Mouse (Mus musculus): ENCODE measurements around the gene Man2b1. TPM values are rescaled to one million over a fixed set of nuclear protein-coding genes. Genes with fewer than 3 reads are reported as not detected.

Man2b1 gene
- polyA plus RNA-seq, 2 experiments = 34.2 to 46.7 TPM

DNA sequence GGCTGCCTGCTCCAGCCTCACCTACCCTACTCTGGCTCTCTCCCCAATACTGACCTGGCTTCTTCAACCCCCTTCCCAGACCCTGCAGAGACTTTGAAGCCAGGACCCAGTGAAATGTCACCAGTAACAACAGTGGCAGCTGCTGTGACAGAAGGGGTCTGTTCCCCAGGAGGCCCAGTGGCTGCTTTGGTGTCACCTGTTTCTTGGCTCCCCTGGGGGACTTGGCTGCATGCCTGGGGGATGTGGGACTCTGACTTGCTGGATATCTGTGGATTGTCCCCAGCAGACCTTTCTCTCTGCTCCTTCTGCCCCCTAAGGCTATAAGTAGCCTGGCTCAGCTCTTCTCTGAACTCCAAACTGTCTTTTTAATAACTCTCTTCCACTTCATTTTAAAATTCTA is 15.1 kb upstream of the Man2b1 start, which contains the start of gene Gm5741:
Gene Gm5741, minus strand, starts transcription at position 1 of the 400 bp plus-strand sequence.
- H3K4me3 ChIP-seq (replicated peaks; ENCODE audit: low read length) = no peak within 1 kb of the TSS
- H3K9ac ChIP-seq (ENCODE audit: low read depth, low read length, severe bottlenecking) = no peak within 1 kb of the TSS
- DNase-seq (ENCODE audit: low spot score) (no peak), ATAC-seq (ENCODE audit: low FRiP score, low read depth) (no peak)
- H3K27me3 ChIP-seq (ENCODE audit: control insufficient read depth, insufficient read depth, low read length) = no peaks in the 10 kb centered on the region
- H3K4me2 ChIP-seq (replicated peaks; ENCODE audit: low read depth, low read length, severe bottlenecking) = no peak within 1 kb of the TSS
- no peak within 1 kb of the TSS for H3K27ac ChIP-seq (replicated peaks; ENCODE audit: low read depth, low read length)
- peaks cover 24% of the 10 kb centered on the region for H3K36me3 ChIP-seq (ENCODE audit: control insufficient read depth, insufficient read depth, low read length)
- peaks cover 10% of the 10 kb centered on the region for H3K4me1 ChIP-seq (ENCODE audit: control insufficient read depth, insufficient read depth, low read length)
- no peak for TF ChIP-seq POLR2A (IDR thresholded peaks at IDR 0.05; ENCODE audit: borderline replicate concordance, extremely low read depth, insufficient read depth, insufficient read length)
- H3K9me3 ChIP-seq (ENCODE audit: control insufficient read depth, low read length) = no peaks in the 10 kb centered on the region

DNA sequence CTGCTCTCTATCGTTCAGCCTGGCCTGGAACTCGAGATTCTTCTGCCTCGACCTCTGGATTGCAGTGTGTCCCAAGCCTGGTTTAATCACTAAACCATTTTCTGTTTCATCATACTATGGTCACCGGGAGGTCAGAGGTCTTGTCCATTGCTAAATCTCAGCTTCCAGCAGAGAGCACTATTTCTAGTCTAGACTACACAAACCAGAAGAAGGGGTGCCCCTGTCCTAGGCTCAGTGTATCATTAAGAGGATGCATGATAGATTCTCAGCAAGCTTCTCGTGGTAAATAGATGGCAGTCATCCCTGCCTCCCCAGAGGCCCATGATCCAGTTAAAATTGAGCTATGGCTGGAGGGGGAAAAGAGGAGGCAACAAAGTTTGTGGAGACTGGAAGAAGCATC is 12.0 kb upstream of the Man2b1 start:
- H3K4me1 ChIP-seq (ENCODE audit: control insufficient read depth, insufficient read depth, low read length) = peaks cover 10% of the 10 kb centered on the region
- TF ChIP-seq POLR2A (IDR thresholded peaks at IDR 0.05; ENCODE audit: borderline replicate concordance, extremely low read depth, insufficient read depth, insufficient read length) = no peak
- H3K27me3 ChIP-seq (ENCODE audit: control insufficient read depth, insufficient read depth, low read length) = no peaks in the 10 kb centered on the region
- H3K27ac ChIP-seq (replicated peaks; ENCODE audit: low read depth, low read length) = 0 out of 2 replicates have a peak overlapping the region, but pooled peaks have one; percentile 35
- H3K4me3 ChIP-seq (replicated peaks; ENCODE audit: low read length) = peak overlapping the region; percentile 82
- DNase-seq (ENCODE audit: low spot score) = no peak
- no peaks in the 10 kb centered on the region for H3K9me3 ChIP-seq (ENCODE audit: control insufficient read depth, low read length)
- H3K36me3 ChIP-seq (ENCODE audit: control insufficient read depth, insufficient read depth, low read length) = peaks cover 49% of the 10 kb centered on the region
- WGBS = 83% methylated on average over 5 of the region's 5 CpGs
- no peak for ATAC-seq (ENCODE audit: low FRiP score, low read depth)
- peak overlapping the region; percentile 72 for H3K4me2 ChIP-seq (replicated peaks; ENCODE audit: low read depth, low read length, severe bottlenecking)
- peak overlapping the region; percentile 80 for H3K9ac ChIP-seq (ENCODE audit: low read depth, low read length, severe bottlenecking)

DNA sequence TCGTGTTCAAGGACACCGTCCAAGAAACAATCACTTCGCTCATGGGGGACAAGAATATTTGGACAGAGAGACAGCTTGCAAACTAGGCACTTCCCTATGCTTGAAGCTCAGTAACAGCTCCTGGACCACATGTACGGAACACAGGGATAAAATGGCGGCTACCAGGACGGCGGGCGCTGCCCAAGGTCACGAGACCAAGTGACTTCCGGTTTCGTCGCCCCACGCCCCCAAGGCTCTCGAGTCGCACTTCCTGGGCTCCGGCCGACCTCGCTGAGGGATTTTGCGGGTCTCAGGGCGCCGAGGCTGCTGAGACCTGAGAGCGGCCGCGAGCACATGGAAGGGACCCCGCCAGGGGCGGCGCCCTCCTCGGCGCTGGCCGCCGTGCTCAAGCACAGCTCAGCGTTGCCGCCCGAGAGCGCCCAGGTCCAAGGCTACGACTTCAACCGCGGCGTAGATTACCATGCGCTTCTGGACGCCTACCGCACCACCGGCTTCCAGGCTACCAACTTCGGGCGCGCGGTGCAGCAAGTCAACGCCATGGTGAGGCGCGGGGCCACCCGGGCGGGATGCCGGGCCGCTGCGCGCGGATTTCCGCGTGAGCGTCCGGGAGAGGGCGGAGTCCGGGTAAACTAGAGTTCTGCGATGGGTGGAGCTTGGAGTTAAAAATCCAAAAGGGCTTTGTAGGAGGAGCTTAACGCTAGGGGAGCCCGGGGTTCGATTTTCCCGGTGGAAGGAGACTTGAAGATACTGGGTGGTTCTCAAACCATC is 11.4 kb upstream of the Man2b1 start, which contains the start of gene Dhps:
Gene Dhps, plus strand, starts transcription at position 244 of the 768 bp plus-strand sequence.
- ATAC-seq (ENCODE audit: low FRiP score, low read depth) (peak; percentile 89), DNase-seq (ENCODE audit: low spot score) (peak; percentile 94)
- WGBS = under 1% methylated on average over 61 of the region's 68 CpGs
- peak within 1 kb of the TSS; percentile 72 for H3K4me2 ChIP-seq (replicated peaks; ENCODE audit: low read depth, low read length, severe bottlenecking)
- 0 out of 2 replicates have a peak, but pooled peaks have one; percentile 55 for TF ChIP-seq POLR2A (IDR thresholded peaks at IDR 0.05; ENCODE audit: borderline replicate concordance, extremely low read depth, insufficient read depth, insufficient read length)
- peaks cover 47% of the 10 kb centered on the region for H3K36me3 ChIP-seq (ENCODE audit: control insufficient read depth, insufficient read depth, low read length)
- H3K27me3 ChIP-seq (ENCODE audit: control insufficient read depth, insufficient read depth, low read length) = no peaks in the 10 kb centered on the region
- H3K4me1 ChIP-seq (ENCODE audit: control insufficient read depth, insufficient read depth, low read length) = peaks cover 10% of the 10 kb centered on the region
- H3K9me3 ChIP-seq (ENCODE audit: control insufficient read depth, low read length) = no peaks in the 10 kb centered on the region
- peak within 1 kb of the TSS; percentile 82 for H3K4me3 ChIP-seq (replicated peaks; ENCODE audit: low read length)
- H3K9ac ChIP-seq (ENCODE audit: low read depth, low read length, severe bottlenecking) = peak within 1 kb of the TSS; percentile 80
- peak within 1 kb of the TSS; percentile 89 for H3K27ac ChIP-seq (replicated peaks; ENCODE audit: low read depth, low read length)

DNA sequence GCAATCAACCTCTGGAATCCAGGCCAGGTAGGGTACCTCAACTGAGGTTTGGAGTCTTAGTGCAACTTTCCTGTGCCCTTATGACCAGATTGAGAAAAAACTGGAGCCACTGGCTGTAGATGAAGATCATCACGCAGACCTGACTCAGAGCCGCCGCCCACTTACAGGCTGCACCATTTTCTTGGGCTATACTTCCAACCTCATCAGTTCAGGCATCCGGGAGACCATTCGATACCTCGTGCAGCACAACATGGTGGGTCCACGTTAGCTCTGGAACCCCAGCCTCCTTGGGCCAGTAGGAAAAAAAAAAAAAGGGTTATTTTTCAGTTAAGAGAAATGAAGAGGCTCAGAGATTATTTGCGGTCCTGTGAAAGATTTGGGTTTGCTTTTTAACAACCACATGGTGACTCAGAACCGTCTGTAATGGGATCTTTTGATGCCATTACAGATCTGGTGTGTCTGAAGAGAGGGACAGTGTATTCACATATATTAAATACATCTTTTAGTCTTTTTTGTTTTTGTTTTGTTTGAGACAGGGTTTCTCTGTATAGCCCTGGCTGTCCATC is 10.6 kb upstream of the Man2b1 start:
- H3K27me3 ChIP-seq (ENCODE audit: control insufficient read depth, insufficient read depth, low read length) = no peaks in the 10 kb centered on the region
- peaks cover 47% of the 10 kb centered on the region for H3K36me3 ChIP-seq (ENCODE audit: control insufficient read depth, insufficient read depth, low read length)
- peak overlapping the region; percentile 82 for H3K4me3 ChIP-seq (replicated peaks; ENCODE audit: low read length)
- TF ChIP-seq POLR2A (IDR thresholded peaks at IDR 0.05; ENCODE audit: borderline replicate concordance, extremely low read depth, insufficient read depth, insufficient read length) = no peak
- H3K4me2 ChIP-seq (replicated peaks; ENCODE audit: low read depth, low read length, severe bottlenecking) = peak overlapping the region; percentile 72
- ATAC-seq (ENCODE audit: low FRiP score, low read depth) (no peak), DNase-seq (ENCODE audit: low spot score) (no peak)
- 32% methylated on average over 9 of the region's 9 CpGs for WGBS
- H3K27ac ChIP-seq (replicated peaks; ENCODE audit: low read depth, low read length) = peak overlapping the region; percentile 89
- no peaks in the 10 kb centered on the region for H3K9me3 ChIP-seq (ENCODE audit: control insufficient read depth, low read length)
- peaks cover 10% of the 10 kb centered on the region for H3K4me1 ChIP-seq (ENCODE audit: control insufficient read depth, insufficient read depth, low read length)
- H3K9ac ChIP-seq (ENCODE audit: low read depth, low read length, severe bottlenecking) = peak overlapping the region; percentile 80

DNA sequence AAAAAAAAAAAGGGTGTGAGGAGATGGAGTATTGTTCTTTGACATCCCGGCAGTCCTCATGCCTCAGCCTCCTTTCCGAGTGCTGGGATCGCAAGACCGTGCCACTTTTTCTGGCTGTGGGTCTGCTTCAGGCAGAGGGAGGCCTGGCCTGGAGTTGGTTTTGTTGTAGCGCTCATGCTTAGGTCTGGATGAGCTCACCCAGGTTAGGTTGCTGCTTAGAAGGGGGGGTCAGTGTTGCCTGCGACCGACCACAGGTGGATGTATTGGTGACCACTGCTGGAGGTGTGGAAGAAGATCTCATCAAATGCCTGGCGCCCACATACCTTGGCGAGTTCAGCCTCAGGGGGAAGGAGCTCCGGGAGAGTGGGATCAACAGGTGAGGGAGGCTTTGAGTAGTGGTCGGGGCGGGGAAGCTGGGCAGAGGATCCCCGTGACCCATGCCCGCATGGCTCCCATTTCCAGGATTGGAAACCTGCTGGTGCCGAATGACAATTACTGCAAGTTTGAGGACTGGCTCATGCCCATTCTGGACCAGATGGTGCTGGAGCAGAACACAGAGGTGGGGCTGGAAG is 9.9 kb upstream of the Man2b1 start:
- H3K4me3 ChIP-seq (replicated peaks; ENCODE audit: low read length) = no peak overlapping the region
- no peak overlapping the region for H3K27ac ChIP-seq (replicated peaks; ENCODE audit: low read depth, low read length)
- H3K4me1 ChIP-seq (ENCODE audit: control insufficient read depth, insufficient read depth, low read length) = peaks cover 10% of the 10 kb centered on the region
- no peak for TF ChIP-seq POLR2A (IDR thresholded peaks at IDR 0.05; ENCODE audit: borderline replicate concordance, extremely low read depth, insufficient read depth, insufficient read length)
- ATAC-seq (ENCODE audit: low FRiP score, low read depth) (no peak), DNase-seq (ENCODE audit: low spot score) (no peak)
- 92% methylated on average over 15 of the region's 15 CpGs for WGBS
- peaks cover 47% of the 10 kb centered on the region for H3K36me3 ChIP-seq (ENCODE audit: control insufficient read depth, insufficient read depth, low read length)
- no peak overlapping the region for H3K9ac ChIP-seq (ENCODE audit: low read depth, low read length, severe bottlenecking)
- H3K4me2 ChIP-seq (replicated peaks; ENCODE audit: low read depth, low read length, severe bottlenecking) = no peak overlapping the region
- H3K9me3 ChIP-seq (ENCODE audit: control insufficient read depth, low read length) = no peaks in the 10 kb centered on the region
- no peaks in the 10 kb centered on the region for H3K27me3 ChIP-seq (ENCODE audit: control insufficient read depth, insufficient read depth, low read length)
